9 mouse cellular contexts compared by ENCODE assay signal in genomic region chr4:137706510-137706909, GRCm38 (mm10). TPM values are rescaled to one million over a fixed set of nuclear protein-coding genes. Genes with fewer than 3 reads are reported as not detected.
DNase-seq lines count a peak whose midpoint lies in the region; ATAC-seq and TF ChIP-seq lines count a peak whose summit lies in the region.
"Had no signal": no experiment of that assay in that cellular context is flagged by ENCODE, and none has a peak within 500 bp of the region (broad histone marks: within the 10 kb centered on the region; RNA-seq: fewer than 3 reads in every experiment).

No protein-coding gene starts in this region.

- no peak overlapping the region for H3K27ac ChIP-seq in heart, embryonic 15.5 days
- no peak overlapping the region for H3K27ac ChIP-seq in heart, adult 2 months
- no peak overlapping the region for H3K27ac ChIP-seq in embryonic facial prominence, embryonic 14.5 days (replicated peaks; ENCODE audit: low read depth, low read length)
- no peak overlapping the region for H3K27ac ChIP-seq in limb, embryonic 13.5 days
- H3K27ac ChIP-seq in midbrain, embryonic 14.5 days (replicated peaks; ENCODE audit: low read depth, low read length), result no peak overlapping the region
- no peak overlapping the region for H3K27ac ChIP-seq in thymus, adult 2 months (ENCODE audit: control insufficient read depth, insufficient read depth, low read length)

- 78% methylated on average over 7 of the region's 7 CpGs for WGBS in heart, embryonic 15.5 days
- 82% methylated on average over 7 of the region's 7 CpGs for WGBS in heart, adult 2 months
- 61% methylated on average over 7 of the region's 7 CpGs for WGBS in embryonic facial prominence, embryonic 14.5 days
- WGBS in limb, embryonic 13.5 days, result 74% methylated on average over 7 of the region's 7 CpGs
- 65% methylated on average over 7 of the region's 7 CpGs for WGBS in midbrain, embryonic 14.5 days
- WGBS in thymus, adult 2 months, result 89% methylated on average over 7 of the region's 7 CpGs

- H3K9ac ChIP-seq in heart, embryonic 15.5 days, result no peak overlapping the region
- no peak overlapping the region for H3K9ac ChIP-seq in heart, adult 2 months (ENCODE audit: low read depth, low read length)
- peak overlapping the region; percentile 79; the same call in 1 of the 2 replicates for H3K9ac ChIP-seq in embryonic facial prominence, embryonic 14.5 days (ENCODE audit: low read depth, low read length)
- H3K9ac ChIP-seq in limb, embryonic 13.5 days, result no peak overlapping the region
- no peak overlapping the region; the same call in 1 of the 2 replicates for H3K9ac ChIP-seq in midbrain, embryonic 14.5 days (replicated peaks; ENCODE audit: low read length)

- intact Hi-C loops in heart, adult 2 months (cut with DNase I), result no loop called here

- no peak for ATAC-seq in heart, embryonic 15.5 days (replicated peaks; ENCODE audit: insufficient number of reproducible peaks, insufficient read depth, low FRiP score, low read depth)
- no peak for ATAC-seq in embryonic facial prominence, embryonic 14.5 days (ENCODE audit: low read depth)
- ATAC-seq in limb, embryonic 13.5 days (ENCODE audit: low FRiP score, low read depth), result no peak
- no peak for ATAC-seq in midbrain, embryonic 14.5 days (ENCODE audit: low FRiP score, low TSS enrichment)
- ATAC-seq in inflammation-experienced regulatory T-cells, adult 6 months, result no peak
- ATAC-seq: activated CD4-positive, CD25-positive, alpha-beta regulatory T cell, adult 4 months had no signal

- no peak for TF ChIP-seq CTCF in heart, adult 2 months (IDR thresholded peaks at IDR 0.05)
- no peak for TF ChIP-seq CTCF in thymus, adult 2 months (IDR thresholded peaks at IDR 0.05; ENCODE audit: borderline replicate concordance, control insufficient read depth, extremely low read depth, insufficient read depth, low read length, poor library complexity)

- H3K4me2 ChIP-seq in heart, embryonic 15.5 days, result peak overlapping the region; percentile 94; the same call in 1 of the 2 replicates
- peak overlapping the region; percentile 73; the same call in 1 of the 2 replicates for H3K4me2 ChIP-seq in embryonic facial prominence, embryonic 14.5 days (ENCODE audit: low read depth, low read length)
- H3K4me2 ChIP-seq in limb, embryonic 13.5 days (replicated peaks), result peak overlapping the region; percentile 83
- peak overlapping the region; percentile 81 for H3K4me2 ChIP-seq in midbrain, embryonic 14.5 days (ENCODE audit: low read length)

- H3K9me3 ChIP-seq in heart, embryonic 15.5 days (replicated peaks), result no peaks in the 10 kb centered on the region
- no peaks in the 10 kb centered on the region for H3K9me3 ChIP-seq in embryonic facial prominence, embryonic 14.5 days (ENCODE audit: control insufficient read depth, low read length)
- H3K9me3 ChIP-seq in limb, embryonic 13.5 days, result no peaks in the 10 kb centered on the region
- H3K9me3 ChIP-seq in midbrain, embryonic 14.5 days (ENCODE audit: control insufficient read depth, low read length), result no peaks in the 10 kb centered on the region

- no peak for TF ChIP-seq EP300 in heart, adult 2 months (IDR thresholded peaks at IDR 0.05; ENCODE audit: insufficient read depth, low read depth, low read length)

- no peaks in the 10 kb centered on the region for H3K79me2 ChIP-seq in heart, adult 2 months (replicated peaks; ENCODE audit: control insufficient read depth, insufficient read depth, low read length)

- no peak for DNase-seq in heart, adult 2 months
- no peak for DNase-seq in embryonic facial prominence, embryonic 14.5 days (ENCODE audit: low spot score)
- DNase-seq in midbrain, embryonic 14.5 days, result no peak
- DNase-seq in ovary, postnatal 10 days (ENCODE audit: low spot score), result no peak
- no peak for DNase-seq in thymus, adult 2 months

- no peak overlapping the region for H3K4me3 ChIP-seq in heart, embryonic 15.5 days
- H3K4me3 ChIP-seq in heart, adult 2 months, result no peak overlapping the region
- H3K4me3 ChIP-seq in embryonic facial prominence, embryonic 14.5 days (ENCODE audit: low read depth, low read length), result no peak overlapping the region
- peak overlapping the region; percentile 60; the same call in 1 of the 2 replicates for H3K4me3 ChIP-seq in limb, embryonic 13.5 days
- H3K4me3 ChIP-seq in midbrain, embryonic 14.5 days (replicated peaks; ENCODE audit: low read depth, low read length), result no peak overlapping the region
- H3K4me3 ChIP-seq in thymus, adult 2 months (ENCODE audit: control insufficient read depth, insufficient read depth, low read length), result no peak overlapping the region

- H3K36me3 ChIP-seq in heart, embryonic 15.5 days, result no peaks in the 10 kb centered on the region
- no peaks in the 10 kb centered on the region for H3K36me3 ChIP-seq in heart, adult 2 months (ENCODE audit: control insufficient read depth, insufficient read depth, low read length)
- no peaks in the 10 kb centered on the region for H3K36me3 ChIP-seq in embryonic facial prominence, embryonic 14.5 days (ENCODE audit: control insufficient read depth, insufficient read depth, low read length)
- H3K36me3 ChIP-seq in limb, embryonic 13.5 days, result no peaks in the 10 kb centered on the region
- no peaks in the 10 kb centered on the region for H3K36me3 ChIP-seq in midbrain, embryonic 14.5 days (ENCODE audit: control insufficient read depth, insufficient read depth, low read length)
- H3K36me3 ChIP-seq in thymus, adult 2 months (ENCODE audit: control insufficient read depth, insufficient read depth, low read length), result no peaks in the 10 kb centered on the region

- peaks cover 14% of the 10 kb centered on the region for H3K4me1 ChIP-seq in heart, embryonic 15.5 days (replicated peaks)
- H3K4me1 ChIP-seq in heart, adult 2 months (ENCODE audit: control insufficient read depth, insufficient read depth, low read length), result no peaks in the 10 kb centered on the region; the same call in 1 of the 2 replicates
- peaks cover 11% of the 10 kb centered on the region for H3K4me1 ChIP-seq in embryonic facial prominence, embryonic 14.5 days (ENCODE audit: control insufficient read depth, insufficient read depth, low read length)
- H3K4me1 ChIP-seq in limb, embryonic 13.5 days, result peaks cover 26% of the 10 kb centered on the region
- peaks cover 15% of the 10 kb centered on the region for H3K4me1 ChIP-seq in midbrain, embryonic 14.5 days (ENCODE audit: control insufficient read depth, insufficient read depth, low read length)
- H3K4me1 ChIP-seq in thymus, adult 2 months (replicated peaks; ENCODE audit: control insufficient read depth, insufficient read depth, low read length), result 0 out of 2 replicates have a peak, but pooled peaks cover 5% of the 10 kb centered on the region

- peaks cover 69% of the 10 kb centered on the region for H3K27me3 ChIP-seq in heart, embryonic 15.5 days
- no peaks in the 10 kb centered on the region for H3K27me3 ChIP-seq in heart, adult 2 months (ENCODE audit: control insufficient read depth, insufficient read depth, low read length)
- H3K27me3 ChIP-seq in embryonic facial prominence, embryonic 14.5 days (replicated peaks; ENCODE audit: control insufficient read depth, insufficient read depth, low read length), result no peaks in the 10 kb centered on the region
- H3K27me3 ChIP-seq in limb, embryonic 13.5 days, result peaks cover 16% of the 10 kb centered on the region
- H3K27me3 ChIP-seq in midbrain, embryonic 14.5 days (ENCODE audit: control insufficient read depth, insufficient read depth, low read length), result no peaks in the 10 kb centered on the region
- no peaks in the 10 kb centered on the region for H3K27me3 ChIP-seq in thymus, adult 2 months (ENCODE audit: control insufficient read depth, insufficient read depth, low read length)

- no peak for TF ChIP-seq POLR2A in heart, adult 2 months (IDR thresholded peaks at IDR 0.05; ENCODE audit: insufficient read depth, low read depth, low read length)
- TF ChIP-seq POLR2A in thymus, adult 2 months (IDR thresholded peaks at IDR 0.05; ENCODE audit: control insufficient read depth, extremely low read depth, insufficient read depth, low read length, poor library complexity), result no peak

RNA-seq across cellular contexts. Expression of gene Rap1gap, which starts 42.0 kb away (rescaled TPM):
- 5.6 and 7.2 TPM in 2 replicates for polyA plus RNA-seq in heart, embryonic 15.5 days (2015; fragmentation: Nextera tagmentation; extraction: Ambion mirVana)
- 10 to 100 TPM; 14.7 to 15.6 TPM for total RNA-seq in heart, adult 2 months (2021)
- 33.6 and 35.9 TPM in 2 replicates for polyA plus RNA-seq in heart, adult 2 months (2012; rRNA removed)
- polyA plus RNA-seq in embryonic facial prominence, embryonic 14.5 days (2014; fragmentation: Nextera tagmentation; extraction: Ambion mirVana), result 17.1 and 18.4 TPM in 2 replicates
- 10.7 and 11.4 TPM in 2 replicates for polyA plus RNA-seq in limb, embryonic 13.5 days (2015; fragmentation: Nextera tagmentation; extraction: Ambion mirVana)
- 57.7 and 60.8 TPM in 2 replicates for polyA plus RNA-seq in midbrain, embryonic 14.5 days (2014; fragmentation: Nextera tagmentation; extraction: Ambion mirVana)
- polyA plus RNA-seq in inflammation-experienced regulatory T-cells, adult 6 months (2017; shearing (Covaris generic)), result 1 to 10 TPM in 2 of 3 experiments, under 1 TPM in 1; 0.45 to 2.3 (median 1.9) TPM
- 23.5 and 26.1 TPM in 2 replicates for polyA plus RNA-seq in thymus, adult 2 months (2012; rRNA removed)
